Mouse (Mus musculus): ENCODE results near the gene Rdh1.

GRCm38 (mm10) chr10:127725136-127725535, 34.4 kb upstream of the Rdh1 start:
- TF ChIP-seq CTCF (IDR thresholded peaks at IDR 0.05; ENCODE audit: control insufficient read depth, insufficient read depth, insufficient replicate concordance, low read depth, low read length) (no peak), POLR2A (IDR thresholded peaks at IDR 0.05; ENCODE audit: control insufficient read depth, low read depth, low read length) (no peak)
